Mouse (Mus musculus) forebrain, embryonic 10.5 days (tissue): ENCODE results near the gene Ly9. TPM values are rescaled to one million over a fixed set of nuclear protein-coding genes. Genes with fewer than 3 reads are reported as not detected.

Source experiments
- microRNA-seq: library from miRNA; unstranded; fragments of <30 nt; microRNA quantifications from one replicate; pipeline ENCODE4, GENCODE M21; 2017
- polyA plus RNA-seq: library from polyadenylated mRNA; unstranded; fragments of >200 nt; fragmentation: Nextera tagmentation; extraction: Ambion mirVana; gene quantifications from 2 replicates; pipeline ENCODE4 v1.2.1, GENCODE M21; 2016

Ly9 gene
- polyA plus RNA-seq, 1 experiment from 2014 or later, result not detected

Small RNAs within 50 kb of the gene (microRNA-seq; reads per million reads assigned to microRNA genes)
- not detected for gene Mir7683

Other genes with a start within 250 kb of the Ly9 start
- 2.7 and 2.8 TPM in 2 replicates for gene Klhdc9, start 246.6 kb downstream of the Ly9 start, polyA plus RNA-seq
- 0.92 and 0.94 TPM in 2 replicates for gene Nectin4, start 237.3 kb downstream of the Ly9 start, polyA plus RNA-seq
- 0.74 and 0.91 TPM in 2 replicates for gene Arhgap30, start 218.5 kb downstream of the Ly9 start, polyA plus RNA-seq
- 128 and 132 TPM in 2 replicates for gene Usf1, start 196.1 kb downstream of the Ly9 start, polyA plus RNA-seq
- gene Tstd1, start 188.5 kb downstream of the Ly9 start, polyA plus RNA-seq, result 6.1 and 6.5 TPM in 2 replicates
- 16.2 and 16.5 TPM in 2 replicates for gene F11r, start 169.9 kb downstream of the Ly9 start, polyA plus RNA-seq
- gene Alyref2, start 103.9 kb downstream of the Ly9 start, polyA plus RNA-seq, result 8.0 and 8.5 TPM in 2 replicates
- not detected in 2 replicates for gene Itln1, start 72.1 kb downstream of the Ly9 start, polyA plus RNA-seq
- not detected in 2 replicates for gene Cd244a, start 48.2 kb downstream of the Ly9 start, polyA plus RNA-seq
- gene Slamf7, start 45.6 kb upstream of the Ly9 start, polyA plus RNA-seq, result not detected in 2 replicates
- 0.31 TPM in 1 of 2 replicates, not detected in the other for gene Cd48, start 74.6 kb upstream of the Ly9 start, polyA plus RNA-seq
- 0.18 and 0.19 TPM in 2 replicates for gene Slamf1, start 159.7 kb upstream of the Ly9 start, polyA plus RNA-seq
- gene Cd84, start 232.3 kb upstream of the Ly9 start, polyA plus RNA-seq, result 0.42 and 0.46 TPM in 2 replicates